ENCODE assay signal across 12 mouse cellular contexts in the genomic region with DNA sequence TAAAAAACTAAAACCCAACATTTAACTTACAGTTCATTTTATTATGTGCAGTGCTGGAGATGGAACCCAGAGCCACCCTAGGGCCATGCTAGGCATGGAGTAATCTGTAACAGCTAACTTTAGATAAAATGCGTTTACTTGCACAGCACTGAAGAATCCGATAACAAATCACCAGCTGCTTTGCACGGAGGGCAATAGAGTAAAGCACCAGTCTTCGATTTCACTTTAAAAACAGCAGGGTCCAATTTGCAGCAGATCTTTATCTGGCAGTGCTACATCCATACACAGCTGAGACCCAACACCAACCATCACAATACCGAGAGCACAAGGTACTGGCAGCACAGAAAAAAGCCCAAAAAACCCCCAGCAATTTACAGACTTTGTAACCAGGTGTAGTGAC. TPM values are rescaled to one million over a fixed set of nuclear protein-coding genes. Genes with fewer than 3 reads are reported as not detected.
DNase-seq lines count a peak whose midpoint lies in the region; ATAC-seq and TF ChIP-seq lines count a peak whose summit lies in the region.
"Had no signal": no experiment of that assay in that cellular context is flagged by ENCODE, and none has a peak within 500 bp of the region (broad histone marks: within the 10 kb centered on the region; RNA-seq: fewer than 3 reads in every experiment).

No protein-coding gene starts in this region.

- WGBS in heart, embryonic 12.5 days = 67% methylated on average over 5 of the region's 5 CpGs
- 69% methylated on average over 5 of the region's 5 CpGs for WGBS in stomach, embryonic 14.5 days
- WGBS in stomach, postnatal 0 days = 68% methylated on average over 5 of the region's 5 CpGs
- WGBS in limb, embryonic 15.5 days = 64% methylated on average over 5 of the region's 5 CpGs
- 94% methylated on average over 5 of the region's 5 CpGs for WGBS in thymus, adult 2 months

- H3K9me3 ChIP-seq in heart, embryonic 12.5 days (replicated peaks) = no peaks in the 10 kb centered on the region
- H3K9me3 ChIP-seq in stomach, embryonic 14.5 days (ENCODE audit: control insufficient read depth, low read depth, low read length) = no peaks in the 10 kb centered on the region
- H3K9me3 ChIP-seq in stomach, postnatal 0 days (ENCODE audit: control insufficient read depth, low read length) = no peaks in the 10 kb centered on the region
- H3K9me3 ChIP-seq in limb, embryonic 15.5 days = no peaks in the 10 kb centered on the region

- H3K27ac ChIP-seq in heart, embryonic 12.5 days (ENCODE audit: poor library complexity, severe bottlenecking) = peak overlapping the region; percentile 96; the same call in 1 of the 2 replicates
- peak overlapping the region; percentile 95; the same call in 1 of the 2 replicates for H3K27ac ChIP-seq in stomach, embryonic 14.5 days (ENCODE audit: low read length)
- H3K27ac ChIP-seq in stomach, postnatal 0 days (replicated peaks) = no peak overlapping the region
- peak overlapping the region; percentile 96 for H3K27ac ChIP-seq in limb, embryonic 15.5 days
- H3K27ac ChIP-seq in thymus, adult 2 months (ENCODE audit: control insufficient read depth, insufficient read depth, low read length) = no peak overlapping the region

- peak overlapping the region; percentile 84 for H3K4me2 ChIP-seq in heart, embryonic 12.5 days
- peak overlapping the region; percentile 78 for H3K4me2 ChIP-seq in stomach, embryonic 14.5 days (replicated peaks; ENCODE audit: low read depth, low read length)
- H3K4me2 ChIP-seq in stomach, postnatal 0 days (replicated peaks; ENCODE audit: low read depth) = no peak overlapping the region
- H3K4me2 ChIP-seq in limb, embryonic 15.5 days = peak overlapping the region; percentile 89; the same call in 1 of the 2 replicates

- TF ChIP-seq EP300 in stomach, postnatal 0 days (optimal IDR thresholded peaks at IDR 0.05) = no peak

- TF ChIP-seq CTCF in stomach, postnatal 0 days (IDR thresholded peaks at IDR 0.05; ENCODE audit: low read depth) = no peak
- TF ChIP-seq CTCF in thymus, adult 2 months (IDR thresholded peaks at IDR 0.05; ENCODE audit: borderline replicate concordance, control insufficient read depth, extremely low read depth, insufficient read depth, low read length, poor library complexity) = no peak

- H3K4me1 ChIP-seq in heart, embryonic 12.5 days (replicated peaks) = peaks cover 49% of the 10 kb centered on the region
- H3K4me1 ChIP-seq in stomach, embryonic 14.5 days (ENCODE audit: control insufficient read depth, insufficient read depth, low read length) = peaks cover 23% of the 10 kb centered on the region
- H3K4me1 ChIP-seq in stomach, postnatal 0 days (replicated peaks; ENCODE audit: control insufficient read depth, insufficient read depth) = 0 out of 2 replicates have a peak, but pooled peaks cover 8% of the 10 kb centered on the region
- peaks cover 43% of the 10 kb centered on the region for H3K4me1 ChIP-seq in limb, embryonic 15.5 days
- H3K4me1 ChIP-seq in thymus, adult 2 months (replicated peaks; ENCODE audit: control insufficient read depth, insufficient read depth, low read length) = peaks cover 24% of the 10 kb centered on the region

- ATAC-seq in heart, embryonic 12.5 days (ENCODE audit: insufficient number of reproducible peaks, low FRiP score) = no peak
- ATAC-seq in stomach, embryonic 14.5 days (ENCODE audit: insufficient number of reproducible peaks, insufficient read depth, low FRiP score, low read depth) = no peak
- no peak for ATAC-seq in stomach, postnatal 0 days (ENCODE audit: low FRiP score, low TSS enrichment)
- ATAC-seq in limb, embryonic 15.5 days (ENCODE audit: insufficient number of reproducible peaks, low FRiP score, low TSS enrichment, low read depth) = no peak

- no peak for DNase-seq in heart, postnatal 36 days
- DNase-seq in stomach, postnatal 0 days (ENCODE audit: low spot score) = no peak
- DNase-seq in thymus, adult 2 months = no peak
- no peak for DNase-seq in cerebellum, adult 18-20 months
- no peak for DNase-seq in left cerebral cortex, adult 11 months (ENCODE audit: low spot score)
- DNase-seq: adrenal gland, adult 8-10 months; cerebellum, postnatal 14 days; kidney, postnatal 10 days; lung, adult 2 months had no signal

- H3K4me3 ChIP-seq in heart, embryonic 12.5 days = no peak overlapping the region; the same call in 1 of the 2 replicates
- no peak overlapping the region for H3K4me3 ChIP-seq in stomach, embryonic 14.5 days (ENCODE audit: low read depth, low read length)
- no peak overlapping the region for H3K4me3 ChIP-seq in stomach, postnatal 0 days (ENCODE audit: low read depth, low read length)
- peak overlapping the region; percentile 81 for H3K4me3 ChIP-seq in limb, embryonic 15.5 days
- no peak overlapping the region for H3K4me3 ChIP-seq in thymus, adult 2 months (ENCODE audit: control insufficient read depth, insufficient read depth, low read length)

- no peaks in the 10 kb centered on the region for H3K27me3 ChIP-seq in heart, embryonic 12.5 days (replicated peaks)
- H3K27me3 ChIP-seq in stomach, embryonic 14.5 days (ENCODE audit: control insufficient read depth, insufficient read depth, low read length) = no peaks in the 10 kb centered on the region
- no peaks in the 10 kb centered on the region for H3K27me3 ChIP-seq in stomach, postnatal 0 days (ENCODE audit: control insufficient read depth, insufficient read depth, low read length)
- H3K27me3 ChIP-seq in limb, embryonic 15.5 days = no peaks in the 10 kb centered on the region
- H3K27me3 ChIP-seq in thymus, adult 2 months (ENCODE audit: control insufficient read depth, insufficient read depth, low read length) = no peaks in the 10 kb centered on the region

- TF ChIP-seq POLR2A in thymus, adult 2 months (IDR thresholded peaks at IDR 0.05; ENCODE audit: control insufficient read depth, extremely low read depth, insufficient read depth, low read length, poor library complexity) = no peak

- intact Hi-C loops in heart, postnatal 36 days (cut with DNase I) = loop anchor here (10.0 kb wide), 1 partner anchor 428 kb away; a partner anchor contains a TSS

- no peak overlapping the region for H3K9ac ChIP-seq in heart, embryonic 12.5 days
- no peak overlapping the region for H3K9ac ChIP-seq in stomach, embryonic 14.5 days (replicated peaks; ENCODE audit: low read depth, low read length)
- no peak overlapping the region; the same call in 1 of the 2 replicates for H3K9ac ChIP-seq in stomach, postnatal 0 days (ENCODE audit: low read length)
- no peak overlapping the region for H3K9ac ChIP-seq in limb, embryonic 15.5 days

- 0 out of 2 replicates have a peak, but pooled peaks cover 4% of the 10 kb centered on the region for H3K36me3 ChIP-seq in heart, embryonic 12.5 days
- H3K36me3 ChIP-seq in stomach, embryonic 14.5 days (ENCODE audit: control insufficient read depth, insufficient read depth, low read length) = no peaks in the 10 kb centered on the region
- H3K36me3 ChIP-seq in stomach, postnatal 0 days (ENCODE audit: control insufficient read depth, insufficient read depth, low read length) = no peaks in the 10 kb centered on the region
- H3K36me3 ChIP-seq in limb, embryonic 15.5 days = peaks cover 13% of the 10 kb centered on the region; the same call in 1 of the 2 replicates
- H3K36me3 ChIP-seq in thymus, adult 2 months (ENCODE audit: control insufficient read depth, insufficient read depth, low read length) = no peaks in the 10 kb centered on the region

RNA-seq across cellular contexts. Expression of a gene that starts 6.6 kb away (rescaled TPM):
- 23.6 and 24.2 TPM in 2 replicates for polyA plus RNA-seq in heart, embryonic 12.5 days (2016; fragmentation: Nextera tagmentation; extraction: Ambion mirVana)
- total RNA-seq in heart, postnatal 36 days (2021) = 10 to 100 TPM; 24.4 to 29.0 TPM
- 39.4 and 41.2 TPM in 2 replicates for polyA plus RNA-seq in stomach, embryonic 14.5 days (2014; fragmentation: Nextera tagmentation; extraction: Ambion mirVana)
- 7.4 and 9.7 TPM in 2 replicates for polyA plus RNA-seq in stomach, postnatal 0 days (2015; fragmentation: Nextera tagmentation; extraction: Ambion mirVana)
- 25.5 and 28.2 TPM in 2 replicates for polyA plus RNA-seq in limb, embryonic 15.5 days (2015; fragmentation: Nextera tagmentation; extraction: Ambion mirVana)
- 40.7 and 42.2 TPM in 2 replicates for polyA plus RNA-seq in thymus, adult 2 months (2012; rRNA removed)

RNA-seq across cellular contexts. Expression of a gene that starts 6.7 kb away (rescaled TPM):
- polyA plus RNA-seq in heart, embryonic 12.5 days (2016; fragmentation: Nextera tagmentation; extraction: Ambion mirVana) = 45.3 and 47.8 TPM in 2 replicates
- 10 to 100 TPM; 59.4 to 60.5 TPM for total RNA-seq in heart, postnatal 36 days (2021)
- 53.4 and 57.1 TPM in 2 replicates for polyA plus RNA-seq in stomach, embryonic 14.5 days (2014; fragmentation: Nextera tagmentation; extraction: Ambion mirVana)
- polyA plus RNA-seq in stomach, postnatal 0 days (2015; fragmentation: Nextera tagmentation; extraction: Ambion mirVana) = 59.6 and 60.7 TPM in 2 replicates
- 73.7 and 76.1 TPM in 2 replicates for polyA plus RNA-seq in limb, embryonic 15.5 days (2015; fragmentation: Nextera tagmentation; extraction: Ambion mirVana)
- polyA plus RNA-seq in thymus, adult 2 months (2012; rRNA removed) = 34.9 and 35.5 TPM in 2 replicates

RNA-seq across cellular contexts. Expression of a gene that starts 21.9 kb away (rescaled TPM):
- 0.59 and 0.69 TPM in 2 replicates for polyA plus RNA-seq in heart, embryonic 12.5 days (2016; fragmentation: Nextera tagmentation; extraction: Ambion mirVana)
- under 1 TPM in 1 of 2 experiments, not detected in 1; 0.38 TPM for total RNA-seq in heart, postnatal 36 days (2021)
- 1.7 and 1.9 TPM in 2 replicates for polyA plus RNA-seq in stomach, embryonic 14.5 days (2014; fragmentation: Nextera tagmentation; extraction: Ambion mirVana)
- 3.0 and 3.6 TPM in 2 replicates for polyA plus RNA-seq in stomach, postnatal 0 days (2015; fragmentation: Nextera tagmentation; extraction: Ambion mirVana)
- polyA plus RNA-seq in limb, embryonic 15.5 days (2015; fragmentation: Nextera tagmentation; extraction: Ambion mirVana) = 1.7 and 2.5 TPM in 2 replicates
- 24.9 and 26.4 TPM in 2 replicates for polyA plus RNA-seq in thymus, adult 2 months (2012; rRNA removed)

Comparison
In these comparisons a context has a peak if more than half of its experiments do, and no peak if none do; other contexts are left out.
1. H3K27ac ChIP-seq: peak in heart, embryonic 12.5 days (single experiment), stomach, embryonic 14.5 days (single experiment) and limb, embryonic 15.5 days (single experiment); none in stomach, postnatal 0 days (single experiment) and thymus, adult 2 months (single experiment).